ENCODE assay signal across 11 mouse cellular contexts in the genomic region with DNA sequence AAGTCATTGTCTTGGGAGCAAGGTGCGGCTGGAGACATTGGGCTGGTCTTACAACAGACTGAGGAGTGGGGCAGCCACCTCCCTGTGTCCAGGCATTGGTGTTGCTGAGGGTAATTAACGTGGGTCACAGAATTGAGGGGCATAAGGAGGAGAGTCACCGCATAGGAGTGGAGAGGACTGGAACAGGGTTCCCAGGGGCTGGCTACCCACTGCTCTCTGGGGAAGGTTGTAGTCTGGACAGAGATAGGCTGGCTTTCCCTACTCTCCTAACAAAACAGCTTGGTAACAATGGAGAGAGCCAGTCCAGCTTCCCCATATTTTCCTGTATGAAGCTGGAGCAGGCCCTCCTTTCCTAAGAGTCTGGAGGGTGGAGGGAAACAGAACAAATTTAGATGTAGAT. TPM values are rescaled to one million over a fixed set of nuclear protein-coding genes. Genes with fewer than 3 reads are reported as not detected.
A peak's percentile ranks its signal among the peaks of the same experiment; 100 is the strongest.
DNase-seq lines count a peak whose midpoint lies in the region; ATAC-seq lines count a peak whose summit lies in the region.
"Had no signal": no experiment of that assay in that cellular context is flagged by ENCODE, and none has a peak within 500 bp of the region (broad histone marks: within the 10 kb centered on the region; RNA-seq: fewer than 3 reads in every experiment).

No protein-coding gene starts in this region.

- WGBS in heart, embryonic 10.5 days = 60% methylated on average over 3 of the region's 3 CpGs
- 36% methylated on average over 3 of the region's 3 CpGs for WGBS in neural tube, embryonic 12.5 days
- 56% methylated on average over 3 of the region's 3 CpGs for WGBS in limb, embryonic 13.5 days
- WGBS in stomach, embryonic 16.5 days = 72% methylated on average over 3 of the region's 3 CpGs

- intact Hi-C loops in heart, postnatal 10 days (cut with DNase I) = loop anchor here (5.0 kb wide), 1 partner anchor 78 kb away; a partner anchor contains a TSS

- peak overlapping the region; percentile 93; the same call in 1 of the 2 replicates for H3K4me2 ChIP-seq in neural tube, embryonic 12.5 days (replicated peaks)
- H3K4me2 ChIP-seq in limb, embryonic 13.5 days (replicated peaks) = peak overlapping the region; percentile 89
- no peak overlapping the region for H3K4me2 ChIP-seq in stomach, embryonic 16.5 days (ENCODE audit: low read depth, low read length)

- peak overlapping the region; percentile 85 for H3K27ac ChIP-seq in heart, embryonic 10.5 days
- no peak overlapping the region for H3K27ac ChIP-seq in neural tube, embryonic 12.5 days
- no peak overlapping the region for H3K27ac ChIP-seq in limb, embryonic 13.5 days
- no peak overlapping the region for H3K27ac ChIP-seq in stomach, embryonic 16.5 days (ENCODE audit: low read length)

- no peak for DNase-seq in heart, embryonic 10.5 days (ENCODE audit: low spot score)
- DNase-seq in heart, postnatal 10 days = no peak
- DNase-seq in neural tube, embryonic 10.5 days (ENCODE audit: extremely low spot score, low spot score) = no peak
- no peak for DNase-seq in spleen, postnatal 4 days (ENCODE audit: low spot score in 2 of 2)
- no peak for DNase-seq in gastrocnemius, postnatal 4 days (ENCODE audit: low spot score in 2 of 2)
- DNase-seq: cerebellum, postnatal 36 days had no signal

- H3K4me3 ChIP-seq in heart, embryonic 10.5 days = peak overlapping the region; percentile 73
- peak overlapping the region; percentile 58; the same call in 1 of the 2 replicates for H3K4me3 ChIP-seq in neural tube, embryonic 12.5 days
- H3K4me3 ChIP-seq in limb, embryonic 13.5 days = peak overlapping the region; percentile 60
- H3K4me3 ChIP-seq in stomach, embryonic 16.5 days (replicated peaks; ENCODE audit: low read length) = peak overlapping the region; percentile 57

- no peak for ATAC-seq in neural tube, embryonic 12.5 days (ENCODE audit: low FRiP score, low read depth)
- ATAC-seq in limb, embryonic 13.5 days (ENCODE audit: low FRiP score, low read depth) = no peak
- ATAC-seq in stomach, embryonic 16.5 days (ENCODE audit: insufficient read depth, low FRiP score) = no peak
- ATAC-seq: activated CD4-positive, CD25-positive, alpha-beta regulatory T cell, adult 4 months had no signal

- 0 out of 2 replicates have a peak overlapping the region, but pooled peaks have one; percentile 3 for H3K9ac ChIP-seq in neural tube, embryonic 12.5 days
- no peak overlapping the region for H3K9ac ChIP-seq in limb, embryonic 13.5 days
- H3K9ac ChIP-seq in stomach, embryonic 16.5 days (ENCODE audit: low read length) = 0 out of 2 replicates have a peak overlapping the region, but pooled peaks have one; percentile 9

- H3K36me3 ChIP-seq in heart, embryonic 10.5 days = no peaks in the 10 kb centered on the region
- no peaks in the 10 kb centered on the region for H3K36me3 ChIP-seq in neural tube, embryonic 12.5 days
- no peaks in the 10 kb centered on the region for H3K36me3 ChIP-seq in limb, embryonic 13.5 days
- H3K36me3 ChIP-seq in stomach, embryonic 16.5 days (ENCODE audit: control insufficient read depth, insufficient read depth, low read length) = no peaks in the 10 kb centered on the region

- no peaks in the 10 kb centered on the region for H3K9me3 ChIP-seq in heart, embryonic 10.5 days
- no peaks in the 10 kb centered on the region for H3K9me3 ChIP-seq in neural tube, embryonic 12.5 days
- H3K9me3 ChIP-seq in limb, embryonic 13.5 days = no peaks in the 10 kb centered on the region
- no peaks in the 10 kb centered on the region for H3K9me3 ChIP-seq in stomach, embryonic 16.5 days (replicated peaks; ENCODE audit: control insufficient read depth, low read length)

- H3K27me3 ChIP-seq in heart, embryonic 10.5 days (ENCODE audit: insufficient read depth, poor library complexity, severe bottlenecking) = peaks cover 52% of the 10 kb centered on the region
- H3K27me3 ChIP-seq in neural tube, embryonic 12.5 days (replicated peaks) = peaks cover 31% of the 10 kb centered on the region
- peaks cover 49% of the 10 kb centered on the region for H3K27me3 ChIP-seq in limb, embryonic 13.5 days
- H3K27me3 ChIP-seq in stomach, embryonic 16.5 days (ENCODE audit: control insufficient read depth, insufficient read depth, low read length) = peaks cover 14% of the 10 kb centered on the region

- H3K4me1 ChIP-seq in heart, embryonic 10.5 days = peaks cover 18% of the 10 kb centered on the region
- no peaks in the 10 kb centered on the region; the same call in 1 of the 2 replicates for H3K4me1 ChIP-seq in neural tube, embryonic 12.5 days
- peaks cover 7% of the 10 kb centered on the region; the same call in 1 of the 2 replicates for H3K4me1 ChIP-seq in limb, embryonic 13.5 days
- no peaks in the 10 kb centered on the region for H3K4me1 ChIP-seq in stomach, embryonic 16.5 days (ENCODE audit: control insufficient read depth, insufficient read depth, low read length)

RNA-seq across cellular contexts. Expression of a gene that starts 1.3 kb away (rescaled TPM):
- polyA plus RNA-seq in heart, embryonic 10.5 days (2016; fragmentation: Nextera tagmentation; extraction: Ambion mirVana) = 12.9 and 15.7 TPM in 2 replicates
- total RNA-seq in heart, postnatal 10 days (2021) = 10 to 100 TPM; 34.1 to 38.2 TPM
- 14.0 and 14.8 TPM in 2 replicates for polyA plus RNA-seq in neural tube, embryonic 12.5 days (2016; fragmentation: Nextera tagmentation; extraction: Ambion mirVana)
- polyA plus RNA-seq in limb, embryonic 13.5 days (2015; fragmentation: Nextera tagmentation; extraction: Ambion mirVana) = 7.0 TPM in 2 replicates
- polyA plus RNA-seq in stomach, embryonic 16.5 days (2015; fragmentation: Nextera tagmentation; extraction: Ambion mirVana) = 8.1 and 8.2 TPM in 2 replicates
- 10 to 100 TPM; 22.1 to 25.3 TPM for total RNA-seq in gastrocnemius, postnatal 4 days (2021)
- polyA plus RNA-seq: C2C12 had no signal
